Mouse (Mus musculus) brain, embryonic 14.5 days (tissue): Measurements from ENCODE around the gene Tmem91.

Source experiments
- CTCF ChIP-seq: fragments of 200-500 bp; IDR thresholded peaks from 2 replicates; pipeline ENCODE4 v1.5.1; 2012; ENCODE audit warnings: inconsistent platforms, mild to moderate bottlenecking, moderate library complexity, borderline replicate concordance; ENCODE audit not compliant: insufficient read depth, insufficient read length; ENCODE audit errors: extremely low read depth
- POLR2A ChIP-seq: fragments of 200-500 bp; IDR thresholded peaks from 2 replicates; pipeline ENCODE4 v1.6.1; 2012; ENCODE audit warnings: mild to moderate bottlenecking, inconsistent platforms, borderline replicate concordance; ENCODE audit not compliant: poor library complexity, insufficient read depth, insufficient read length, severe bottlenecking; ENCODE audit errors: extremely low read depth

- no peak for TF ChIP-seq POLR2A
- no peak for TF ChIP-seq CTCF
These were observed 29.9 kb downstream of the Tmem91 start for GRCm38 (mm10) chr7:25645074-25645473.
